Mouse (Mus musculus) hindbrain, embryonic 15.5 days (tissue): ENCODE data around the gene Eea1. TPM values are rescaled to one million over a fixed set of nuclear protein-coding genes. Genes with fewer than 3 reads are reported as not detected.

Experiments used
- ATAC-seq: fragments of 200-750 bp; cut with Nextera tagmentation; 2 replicates; pipeline ENCODE4 v1.8.0; 2017; ENCODE audit warnings: low read depth, moderate number of reproducible peaks, moderate TSS enrichment; ENCODE audit not compliant: low FRiP score
- H3K27ac ChIP-seq: fragments of 300-500 bp; sonication (generic); replicated peaks from 2 replicates; pipeline ENCODE4 v1.5.1; 2015; ENCODE audit warnings: mild to moderate bottlenecking, inconsistent platforms
- H3K27me3 ChIP-seq: fragments of 300-500 bp; sonication (generic); 2 replicates; pipeline ENCODE4 v1.6.1; 2015; ENCODE audit warnings: control low read depth, inconsistent platforms
- H3K36me3 ChIP-seq: fragments of 300-500 bp; sonication (generic); 2 replicates; pipeline ENCODE4 v1.6.1; 2015; ENCODE audit warnings: control low read depth, inconsistent platforms
- H3K4me1 ChIP-seq: fragments of 300-500 bp; sonication (generic); replicated peaks from 2 replicates; pipeline ENCODE4 v1.6.1; 2015; ENCODE audit warnings: control low read depth, inconsistent platforms
- H3K4me2 ChIP-seq: fragments of 300-500 bp; sonication (generic); 2 replicates; pipeline ENCODE4 v1.6.1; 2015; ENCODE audit warnings: moderate library complexity, mild to moderate bottlenecking, inconsistent platforms
- H3K4me3 ChIP-seq: fragments of 300-500 bp; sonication (generic); 2 replicates; pipeline ENCODE4 v1.5.1; 2015; ENCODE audit warnings: mild to moderate bottlenecking, inconsistent platforms
- H3K9ac ChIP-seq: fragments of 300-500 bp; sonication (generic); 2 replicates; pipeline ENCODE4 v1.6.1; 2015; ENCODE audit warnings: inconsistent platforms
- H3K9me3 ChIP-seq: fragments of 300-500 bp; sonication (generic); 2 replicates; pipeline ENCODE4 v1.6.1; 2016; ENCODE audit warnings: control low read depth, inconsistent platforms
- WGBS: fragments of 180-500 bp; shearing (Covaris S2); methylation state at CpG from one replicate; pipeline ENCODE4 v1.1.7; 2015; 5-methylcytosine and 5-hydroxymethylcytosine counted together
- polyA plus RNA-seq: library from polyadenylated mRNA; unstranded; fragments of >200 nt; fragmentation: Nextera tagmentation; extraction: Ambion mirVana; gene quantifications from 2 replicates; pipeline ENCODE4 v1.2.1, GENCODE M21; 2015

Gene Eea1
- polyA plus RNA-seq, 1 experiment from 2014 or later = 20.2 TPM

DNA sequence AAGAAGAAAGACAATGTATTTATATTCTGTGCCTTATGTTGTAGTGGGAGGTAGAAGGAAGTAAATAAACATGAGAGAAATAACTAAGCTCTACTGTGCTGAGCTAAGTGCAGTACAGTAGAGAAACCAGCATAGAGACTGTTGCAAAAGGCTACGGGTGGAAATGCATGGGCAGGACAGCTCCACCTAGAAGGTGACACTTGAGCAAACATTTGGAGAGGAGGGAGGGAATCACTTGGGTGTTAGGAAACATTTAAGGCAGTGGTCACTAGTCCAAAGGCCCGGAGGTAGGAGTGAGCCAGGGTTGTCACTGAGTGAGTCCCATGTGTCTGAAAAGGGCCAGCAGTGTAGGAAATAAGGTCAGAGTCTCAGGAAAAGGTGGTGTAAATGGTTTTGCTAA lies 77.0 kb downstream of the Eea1 start:
- no peak for ATAC-seq
- Histone ChIP-seq H3K27me3 (no peaks in the 10 kb centered on the region), H3K4me2 (no peak overlapping the region), H3K4me1 (no peaks in the 10 kb centered on the region), H3K36me3 (peaks cover 28% of the 10 kb centered on the region), H3K9me3 (no peaks in the 10 kb centered on the region), H3K27ac (no peak overlapping the region), H3K9ac (no peak overlapping the region), H3K4me3 (no peak overlapping the region)
- WGBS = 97% methylated on average over 2 of the region's 2 CpGs

DNA sequence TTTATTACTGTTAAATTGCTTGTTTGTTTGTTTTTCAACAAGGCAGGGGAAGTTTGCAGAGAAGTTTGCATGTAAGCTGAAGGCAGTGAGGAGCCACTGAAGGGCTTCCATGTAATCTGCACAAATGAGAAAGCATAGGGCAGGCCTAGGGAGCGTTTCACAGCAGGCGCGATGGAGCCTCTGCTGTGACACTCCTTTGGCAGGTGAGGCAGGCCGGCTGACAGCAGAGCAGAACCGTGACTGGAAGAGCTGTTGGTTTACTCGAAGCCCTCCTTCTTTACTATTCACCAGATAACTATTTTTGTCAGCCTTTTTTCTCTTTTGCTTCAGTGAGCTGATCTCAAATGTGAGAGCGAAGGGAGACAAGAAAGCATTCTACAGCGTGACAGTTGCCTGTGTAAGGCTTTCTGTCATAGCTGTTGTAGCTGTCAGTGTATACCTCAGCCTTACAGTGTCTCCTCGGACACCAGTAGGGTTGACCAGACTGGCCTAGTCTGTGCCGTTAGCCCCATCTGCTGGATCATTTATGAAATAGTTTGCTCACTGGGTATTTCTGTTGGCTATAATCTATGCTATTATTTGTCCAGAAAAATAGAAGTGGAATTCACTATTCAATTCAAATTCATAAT lies 93.0 kb downstream of the Eea1 start:
- Histone ChIP-seq H3K4me2 (no peak overlapping the region), H3K9me3 (no peaks in the 10 kb centered on the region), H3K4me3 (no peak overlapping the region), H3K4me1 (no peaks in the 10 kb centered on the region; the same call in 1 of the 2 replicates), H3K36me3 (peaks cover 9% of the 10 kb centered on the region), H3K27me3 (no peaks in the 10 kb centered on the region), H3K9ac (no peak overlapping the region), H3K27ac (no peak overlapping the region)
- WGBS = 42% methylated on average over 10 of the region's 10 CpGs
- peak; percentile 86 for ATAC-seq

DNA sequence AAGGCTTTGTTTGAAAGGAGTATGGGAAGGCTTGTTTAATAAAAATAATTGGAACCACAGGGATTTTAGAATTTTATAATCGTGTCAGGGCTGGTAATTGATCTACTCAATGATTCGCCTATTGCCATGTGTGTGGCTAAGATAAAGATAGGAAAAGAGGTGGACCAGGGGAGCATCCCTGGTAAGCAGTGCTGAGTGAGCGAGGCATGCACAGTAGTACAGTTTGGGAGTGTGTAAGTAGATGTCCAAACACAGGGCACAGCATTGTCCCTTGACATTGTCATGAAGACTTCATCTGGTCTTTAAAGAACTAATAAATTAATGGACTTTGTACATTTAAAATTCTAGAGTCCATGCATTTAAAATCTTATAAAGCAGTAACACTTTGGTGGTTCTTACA lies 93.7 kb downstream of the Eea1 start:
- 86% methylated on average over 3 of the region's 3 CpGs for WGBS
- no peak overlapping the region for H3K9ac ChIP-seq
- no peak overlapping the region for H3K4me3 ChIP-seq
- H3K27me3 ChIP-seq = no peaks in the 10 kb centered on the region
- ATAC-seq = no peak
- peaks cover 15% of the 10 kb centered on the region for H3K36me3 ChIP-seq
- no peak overlapping the region for H3K27ac ChIP-seq
- H3K4me2 ChIP-seq = no peak overlapping the region
- no peaks in the 10 kb centered on the region; the same call in 1 of the 2 replicates for H3K4me1 ChIP-seq
- no peaks in the 10 kb centered on the region for H3K9me3 ChIP-seq

DNA sequence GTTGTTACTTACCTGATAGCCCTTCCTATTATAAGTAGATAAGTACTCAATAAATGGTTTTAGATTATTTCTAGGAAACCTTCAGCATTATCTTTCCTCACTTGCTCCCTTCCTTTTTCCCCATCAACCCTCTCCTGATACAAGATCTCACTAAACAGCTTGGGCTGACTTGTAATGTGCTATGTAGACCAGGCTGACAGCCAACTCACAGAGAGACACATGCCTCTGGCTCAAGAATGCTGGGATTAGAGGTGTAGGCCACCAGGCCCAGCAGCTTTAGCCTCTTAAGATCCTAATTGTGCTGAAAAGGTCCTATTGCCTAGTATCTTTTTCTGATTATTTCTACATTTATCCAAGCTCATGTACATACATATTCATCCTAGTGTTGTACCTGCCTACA lies 95.5 kb downstream of the Eea1 start:
- Histone ChIP-seq H3K4me3 (no peak overlapping the region), H3K9me3 (no peaks in the 10 kb centered on the region), H3K36me3 (peaks cover 28% of the 10 kb centered on the region), H3K27me3 (no peaks in the 10 kb centered on the region), H3K4me1 (no peaks in the 10 kb centered on the region; the same call in 1 of the 2 replicates), H3K9ac (no peak overlapping the region), H3K27ac (no peak overlapping the region), H3K4me2 (no peak overlapping the region)
- no peak for ATAC-seq

DNA sequence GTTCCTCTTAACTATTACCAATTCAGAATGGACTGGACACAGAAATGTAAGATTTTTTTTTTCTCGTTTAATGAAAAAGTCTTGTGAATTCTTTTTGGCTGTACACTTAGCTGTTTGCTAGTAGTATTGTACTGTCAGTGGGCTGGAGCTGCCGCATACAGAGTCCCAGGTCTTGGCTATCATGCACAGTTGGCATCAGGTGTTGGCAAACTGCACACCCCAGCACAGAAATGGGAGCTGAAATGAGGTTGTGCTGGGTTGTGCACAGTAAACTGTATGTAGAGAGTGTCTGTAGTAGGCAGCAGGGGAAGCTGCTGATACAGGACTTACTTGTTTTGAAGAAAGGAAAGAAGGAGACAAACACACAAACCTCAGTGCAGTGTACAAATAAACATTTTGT lies 103.8 kb downstream of the Eea1 start:
- no peak overlapping the region for H3K27ac ChIP-seq
- ATAC-seq = no peak
- H3K4me3 ChIP-seq = no peak overlapping the region
- H3K9ac ChIP-seq = no peak overlapping the region
- WGBS = 89% methylated on average over 2 of the region's 2 CpGs
- H3K9me3 ChIP-seq = no peaks in the 10 kb centered on the region
- H3K4me2 ChIP-seq = no peak overlapping the region
- H3K36me3 ChIP-seq = peaks cover 26% of the 10 kb centered on the region
- H3K27me3 ChIP-seq = no peaks in the 10 kb centered on the region
- H3K4me1 ChIP-seq = no peaks in the 10 kb centered on the region

DNA sequence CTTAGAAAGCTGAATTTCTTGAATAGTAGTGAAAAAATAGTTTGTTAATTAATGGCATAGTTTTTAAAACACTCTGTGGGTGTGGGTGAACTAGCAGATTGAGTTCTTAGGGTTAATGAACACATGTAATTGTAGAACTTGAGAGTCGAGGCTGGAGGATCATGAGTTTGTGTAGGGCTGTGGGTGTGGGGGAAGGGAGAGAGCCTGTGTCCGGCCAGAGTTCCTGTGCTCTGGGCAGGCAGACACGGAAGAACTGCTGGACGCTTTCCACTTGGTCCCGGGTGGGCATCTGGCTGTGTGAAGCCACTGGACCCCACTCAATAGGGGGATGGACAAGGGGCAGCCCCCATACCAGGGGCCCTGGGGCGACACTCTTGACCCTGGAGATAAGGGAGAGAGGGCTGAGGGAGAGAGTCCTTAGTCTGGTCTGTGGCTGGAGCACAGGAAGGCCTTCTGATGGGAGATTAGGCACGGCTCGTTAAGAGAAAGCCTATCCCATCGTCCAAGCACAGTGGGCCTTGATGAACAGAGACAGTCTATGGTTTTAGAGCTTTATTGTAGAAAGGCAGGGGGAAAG lies 107.6 kb downstream of the Eea1 start:
- Histone ChIP-seq H3K36me3 (peaks cover 7% of the 10 kb centered on the region; the same call in 1 of the 2 replicates), H3K4me2 (no peak overlapping the region), H3K27me3 (no peaks in the 10 kb centered on the region), H3K4me1 (no peaks in the 10 kb centered on the region), H3K9me3 (no peaks in the 10 kb centered on the region), H3K27ac (no peak overlapping the region), H3K9ac (no peak overlapping the region), H3K4me3 (no peak overlapping the region)
- WGBS = 46% methylated on average over 9 of the region's 9 CpGs
- ATAC-seq = no peak

DNA sequence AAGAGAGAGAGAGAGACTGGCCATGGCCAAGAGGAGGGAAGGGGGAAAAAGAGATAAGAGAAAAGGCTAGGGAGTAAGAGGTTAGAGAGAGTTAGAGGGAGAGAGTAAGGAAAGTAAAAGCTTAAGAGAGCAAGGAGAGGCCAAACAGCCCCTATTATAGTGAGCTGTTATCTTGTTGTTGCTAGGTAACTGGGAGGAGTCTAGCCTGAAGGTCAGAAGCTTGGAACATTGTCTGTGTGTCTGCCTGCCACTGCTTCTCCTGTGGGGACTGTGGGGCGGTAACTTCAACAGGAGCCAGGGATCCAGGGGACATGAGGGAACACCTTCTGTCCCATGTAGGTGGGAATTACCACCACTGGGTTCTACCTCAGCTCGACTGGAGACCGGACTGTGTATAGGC lies 108.1 kb downstream of the Eea1 start:
- no peak for ATAC-seq

DNA sequence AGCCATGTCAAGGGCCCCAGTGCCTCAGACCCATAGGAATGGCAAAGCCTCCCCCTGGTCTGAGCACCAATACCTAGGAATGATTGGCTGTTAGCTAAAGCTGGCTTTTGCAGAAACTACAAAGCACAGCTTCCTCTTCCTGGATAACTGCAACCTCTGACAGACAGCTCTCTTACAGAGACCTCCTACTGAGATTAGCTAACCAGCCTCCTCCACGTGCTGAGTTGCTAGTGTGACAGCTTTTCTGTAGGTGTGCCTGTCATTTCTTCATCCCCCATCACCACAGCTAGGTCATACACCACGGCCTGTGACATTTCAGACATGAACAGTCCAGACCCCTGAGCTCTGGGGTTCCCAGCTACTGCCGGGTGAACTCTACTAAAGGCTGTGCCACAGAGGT lies 126.9 kb downstream of the Eea1 start:
- H3K27ac ChIP-seq = no peak overlapping the region
- no peak overlapping the region for H3K9ac ChIP-seq
- no peaks in the 10 kb centered on the region for H3K27me3 ChIP-seq
- no peak overlapping the region for H3K4me2 ChIP-seq
- ATAC-seq = no peak
- H3K4me1 ChIP-seq = no peaks in the 10 kb centered on the region
- no peaks in the 10 kb centered on the region for H3K36me3 ChIP-seq
- WGBS = 54% methylated on average over 3 of the region's 3 CpGs
- no peaks in the 10 kb centered on the region for H3K9me3 ChIP-seq
- no peak overlapping the region for H3K4me3 ChIP-seq

More for the DNA sequence above, 108.1 kb downstream of the Eea1 start:
- Histone ChIP-seq H3K9ac (no peak overlapping the region), H3K9me3 (no peaks in the 10 kb centered on the region), H3K27me3 (no peaks in the 10 kb centered on the region), H3K27ac (no peak overlapping the region), H3K4me3 (no peak overlapping the region), H3K36me3 (peaks cover 7% of the 10 kb centered on the region; the same call in 1 of the 2 replicates), H3K4me1 (no peaks in the 10 kb centered on the region), H3K4me2 (no peak overlapping the region)
- 88% methylated on average over 3 of the region's 3 CpGs for WGBS

DNA sequence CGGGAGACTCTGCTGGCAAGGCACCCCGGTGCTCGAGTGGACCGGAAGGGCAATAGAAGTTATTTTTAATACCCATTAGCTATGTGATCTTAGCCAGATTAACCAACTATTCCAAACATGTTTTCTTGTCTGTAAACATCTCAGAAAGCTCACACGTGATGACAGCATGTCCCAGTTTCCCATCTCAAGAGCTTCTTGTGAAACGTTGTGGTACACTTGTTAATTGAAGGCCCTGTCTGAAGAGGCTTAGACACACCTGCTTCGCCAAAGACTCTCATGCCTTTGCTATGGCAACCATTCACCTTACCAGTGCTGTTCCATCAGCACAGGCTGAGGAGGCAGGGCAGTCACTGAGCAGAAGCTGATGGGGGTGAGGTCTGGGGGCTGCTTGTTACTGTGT lies 133.9 kb downstream of the Eea1 start:
- no peak for ATAC-seq
- Histone ChIP-seq H3K9me3 (no peaks in the 10 kb centered on the region), H3K27me3 (no peaks in the 10 kb centered on the region), H3K36me3 (no peaks in the 10 kb centered on the region), H3K27ac (no peak overlapping the region), H3K4me2 (no peak overlapping the region), H3K4me1 (peaks cover 11% of the 10 kb centered on the region), H3K4me3 (no peak overlapping the region), H3K9ac (no peak overlapping the region)
- WGBS = 91% methylated on average over 7 of the region's 7 CpGs

DNA sequence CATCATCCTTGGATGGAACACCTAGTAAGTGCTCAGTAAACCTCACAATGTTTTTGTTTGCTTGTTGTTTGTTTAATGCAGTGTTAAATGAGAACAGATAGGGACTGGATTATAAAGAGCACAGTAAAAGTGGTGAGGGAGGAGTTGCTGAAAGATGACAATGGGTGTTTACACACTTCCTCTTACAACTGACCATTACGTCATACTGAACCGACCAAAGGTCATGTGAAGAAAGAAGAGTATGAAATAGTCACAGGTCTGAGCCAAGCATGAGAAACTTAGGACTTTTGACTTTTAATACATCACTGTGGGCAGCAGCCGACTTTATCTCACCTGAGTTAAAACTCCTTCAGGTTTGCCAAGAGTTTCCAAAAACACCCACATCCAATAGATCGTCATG lies 135.0 kb downstream of the Eea1 start:
- H3K4me1 ChIP-seq = peaks cover 11% of the 10 kb centered on the region
- H3K4me3 ChIP-seq = no peak overlapping the region
- no peaks in the 10 kb centered on the region for H3K36me3 ChIP-seq
- H3K27me3 ChIP-seq = no peaks in the 10 kb centered on the region
- no peak for ATAC-seq
- H3K9ac ChIP-seq = no peak overlapping the region
- no peak overlapping the region for H3K27ac ChIP-seq
- H3K4me2 ChIP-seq = no peak overlapping the region
- no peaks in the 10 kb centered on the region for H3K9me3 ChIP-seq
- 80% methylated on average over 4 of the region's 4 CpGs for WGBS

DNA sequence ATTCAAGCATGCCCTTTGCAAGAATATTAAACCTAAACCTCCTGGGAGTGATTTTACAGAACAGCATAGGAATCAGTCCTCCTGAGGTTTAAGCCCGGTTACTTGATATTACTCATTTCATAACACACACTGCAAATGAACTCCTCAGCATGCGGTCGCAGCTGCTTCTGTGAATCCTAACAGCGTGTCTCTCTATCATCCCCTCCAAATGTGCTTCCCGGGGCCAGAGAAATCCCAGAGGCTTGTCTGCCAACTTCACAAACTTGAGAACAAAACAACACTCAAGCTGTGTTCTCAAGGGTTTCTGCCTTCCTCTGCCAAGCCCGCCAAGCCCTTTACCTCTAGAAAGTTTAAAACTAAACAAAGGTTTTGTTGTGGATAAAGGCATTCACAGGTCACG lies 135.4 kb downstream of the Eea1 start:
- 15% methylated on average over 7 of the region's 7 CpGs for WGBS
- H3K27ac ChIP-seq = 0 out of 2 replicates have a peak overlapping the region, but pooled peaks have one; percentile 30
- H3K9ac ChIP-seq = no peak overlapping the region
- H3K4me3 ChIP-seq = no peak overlapping the region
- H3K9me3 ChIP-seq = no peaks in the 10 kb centered on the region
- H3K4me1 ChIP-seq = peaks cover 11% of the 10 kb centered on the region
- no peak for ATAC-seq
- H3K27me3 ChIP-seq = no peaks in the 10 kb centered on the region
- H3K36me3 ChIP-seq = no peaks in the 10 kb centered on the region
- no peak overlapping the region for H3K4me2 ChIP-seq

DNA sequence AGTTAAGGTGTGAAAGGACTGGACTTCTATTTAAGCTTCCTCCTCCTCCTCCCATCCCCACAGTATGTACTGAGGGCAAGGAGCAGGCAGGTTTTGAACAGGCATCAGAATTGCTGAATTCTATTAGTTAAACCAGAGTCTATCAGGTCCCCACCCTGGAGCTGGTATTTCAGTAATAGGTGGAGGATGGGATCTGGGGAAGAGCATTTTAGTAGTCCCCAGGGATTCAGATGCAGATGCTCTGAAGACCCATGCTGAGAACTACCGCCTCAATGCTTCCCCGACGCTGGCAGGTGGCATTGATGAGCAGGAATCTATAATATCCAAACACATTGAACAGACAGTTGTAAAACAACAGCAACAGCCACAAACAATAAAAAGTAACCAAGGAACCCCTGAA lies 136.0 kb downstream of the Eea1 start:
- H3K9me3 ChIP-seq = no peaks in the 10 kb centered on the region
- no peak for ATAC-seq
- no peak overlapping the region for H3K4me2 ChIP-seq
- 0 out of 2 replicates have a peak overlapping the region, but pooled peaks have one; percentile 30 for H3K27ac ChIP-seq
- H3K36me3 ChIP-seq = no peaks in the 10 kb centered on the region
- H3K27me3 ChIP-seq = no peaks in the 10 kb centered on the region
- H3K4me1 ChIP-seq = peaks cover 11% of the 10 kb centered on the region
- H3K4me3 ChIP-seq = no peak overlapping the region
- no peak overlapping the region for H3K9ac ChIP-seq
- 46% methylated on average over 3 of the region's 3 CpGs for WGBS
